8 mouse cellular contexts compared by ENCODE assay signal in genomic region chr7:113368746-113369619, GRCm38 (mm10). TPM values are rescaled to one million over a fixed set of nuclear protein-coding genes. Genes with fewer than 3 reads are reported as not detected.
DNase-seq lines count a peak whose midpoint lies in the region; ATAC-seq and TF ChIP-seq lines count a peak whose summit lies in the region.

Gene Btbd10 (minus strand): TSS chr7:113369392.

- peak within 1 kb of the TSS; percentile 98 for H3K4me3 ChIP-seq in gastrocnemius, adult 2 months
- H3K4me3 ChIP-seq in hindbrain, postnatal 0 days (ENCODE audit: low read length), result peak within 1 kb of the TSS; percentile 97
- H3K4me3 ChIP-seq in left cerebral cortex, adult 2 months, result peak within 1 kb of the TSS; percentile 82

- TF ChIP-seq CTCF in gastrocnemius, adult 2 months (IDR thresholded peaks at IDR 0.05), result no peak
- no peak; the same call in 1 of the 2 replicates for TF ChIP-seq CTCF in hindbrain, postnatal 0 days (IDR thresholded peaks at IDR 0.05; ENCODE audit: low read depth)
- no peak for TF ChIP-seq CTCF in left cerebral cortex, adult 2 months (IDR thresholded peaks at IDR 0.05)

- peak; percentile 99 for DNase-seq in ZHBTc4 (ENCODE audit: low read depth, low spot score)
- peak; percentile 99 for DNase-seq in gastrocnemius, adult 2 months
- peak; percentile 99 for DNase-seq in hindbrain, postnatal 0 days (ENCODE audit: low spot score)
- peak; percentile 95 to 96 for DNase-seq in left cerebral cortex, adult 2 months (ENCODE audit: extremely low spot score in 1 of 2, low spot score in 2 of 2)
- peak; percentile 97 for DNase-seq in right cerebral cortex, adult 2 months (ENCODE audit: low spot score in 2 of 2)
- DNase-seq in urinary bladder, postnatal 14 days (ENCODE audit: low spot score), result peak; percentile 99

- H3K9me3 ChIP-seq in hindbrain, postnatal 0 days (ENCODE audit: low read length), result no peaks in the 10 kb centered on the region

- H3K27ac ChIP-seq in gastrocnemius, adult 2 months, result peak within 1 kb of the TSS; percentile 93
- H3K27ac ChIP-seq in hindbrain, postnatal 0 days, result peak within 1 kb of the TSS; percentile 94
- peak within 1 kb of the TSS; percentile 85 for H3K27ac ChIP-seq in left cerebral cortex, adult 2 months

- H3K4me2 ChIP-seq in hindbrain, postnatal 0 days (ENCODE audit: low read depth, low read length), result peak within 1 kb of the TSS; percentile 83

- ATAC-seq in common myeloid progenitor, adult 5-6 weeks (replicated peaks; ENCODE audit: low read depth, poor library complexity, severe bottlenecking), result peak; percentile 95
- peak; percentile 99 for ATAC-seq in hindbrain, postnatal 0 days
- peak; percentile 88 for ATAC-seq in megakaryocyte, adult 5-6 weeks (ENCODE audit: poor library complexity, severe bottlenecking)

- peak within 1 kb of the TSS; percentile 94 for H3K9ac ChIP-seq in hindbrain, postnatal 0 days (replicated peaks; ENCODE audit: low read length)

- under 1% methylated on average over 64 of the region's 64 CpGs for WGBS in hindbrain, postnatal 0 days

- no peaks in the 10 kb centered on the region for H3K36me3 ChIP-seq in hindbrain, postnatal 0 days (ENCODE audit: insufficient read depth, low read length)

- H3K27me3 ChIP-seq in hindbrain, postnatal 0 days (ENCODE audit: insufficient read depth, low read length), result no peaks in the 10 kb centered on the region

- peaks cover 14% of the 10 kb centered on the region for H3K4me1 ChIP-seq in hindbrain, postnatal 0 days (ENCODE audit: insufficient read depth, low read length)

- intact Hi-C loops in gastrocnemius, adult 2 months (cut with DNase I), result no loop called here
- intact Hi-C loops in left cerebral cortex, adult 2 months (cut with DNase I), result loop anchor here (1.0 kb wide), 1 partner anchor 226 kb away; no protein-coding TSS in a partner anchor

RNA-seq across cellular contexts. Expression of gene Btbd10, which starts in this region (rescaled TPM):
- total RNA-seq in common myeloid progenitor, adult 5-6 weeks (2017), result 25.8 and 27.1 TPM in 2 replicates
- total RNA-seq in gastrocnemius, adult 2 months (2021), result 1 to 10 TPM; 6.4 to 8.1 TPM
- 49.0 and 52.9 TPM in 2 replicates for total RNA-seq in hindbrain, postnatal 0 days (2014; rRNA removed)
- 71.4 and 75.2 TPM in 2 replicates for polyA plus RNA-seq in hindbrain, postnatal 0 days (2015; fragmentation: Nextera tagmentation; extraction: Ambion mirVana)
- 100 to 1,000 TPM in 1 of 2 experiments, 10 to 100 TPM in 1; 90.1 to 104 TPM for total RNA-seq in left cerebral cortex, adult 2 months (2021)
- 18.9 and 24.2 TPM in 2 replicates for total RNA-seq in megakaryocyte, adult 5-6 weeks (2015)
- total RNA-seq in megakaryocyte, adult 5-6 weeks (2017), result 27.6 and 30.9 TPM in 2 replicates

Comparison
In these comparisons a context has a peak if more than half of its experiments do, and no peak if none do; other contexts are left out.
1. Peak in every context shown above with its lines: DNase-seq, ATAC-seq, H3K4me3 ChIP-seq and H3K27ac ChIP-seq.